Mouse (Mus musculus) frontal cortex, adult (tissue): ENCODE results near the gene Mon2.

Source experiments
- ATAC-seq: cut with Nextera tagmentation; 2 replicates; pipeline ENCODE4 v1.9.2; 2017; ENCODE audit warnings: mild to moderate bottlenecking, moderate library complexity, mixed read lengths; ENCODE audit not compliant: low TSS enrichment

Mon2 gene

GRCm38 (mm10) chr10:123060831-123061230 lies 15.5 kb downstream of the Mon2 start:
- 0 out of 2 replicates have a peak, but pooled peaks have one; percentile 46 for ATAC-seq

- ATAC-seq, result no peak
Observed at GRCm38 (mm10) chr10:123057082-123057481, 19.2 kb downstream of the Mon2 start.

GRCm38 (mm10) chr10:123056463-123056862 lies 19.8 kb downstream of the Mon2 start:
- no peak for ATAC-seq

- ATAC-seq, result peak; percentile 62
Observed at GRCm38 (mm10) chr10:123055205-123056000, 20.9 kb downstream of the Mon2 start.

GRCm38 (mm10) chr10:123053557-123053956 lies 22.7 kb downstream of the Mon2 start:
- no peak for ATAC-seq

- ATAC-seq, result no peak
Observed at GRCm38 (mm10) chr10:123052021-123052420, 24.3 kb downstream of the Mon2 start.

GRCm38 (mm10) chr10:123048730-123049129 lies 27.6 kb downstream of the Mon2 start:
- ATAC-seq, result no peak

- ATAC-seq, result no peak
Observed at GRCm38 (mm10) chr10:123039936-123040335, 36.4 kb downstream of the Mon2 start.

GRCm38 (mm10) chr10:123032078-123032646 lies 44.1 kb downstream of the Mon2 start:
- ATAC-seq, result no peak

- no peak for ATAC-seq
Observed at GRCm38 (mm10) chr10:123031449-123031848, 44.9 kb downstream of the Mon2 start.

GRCm38 (mm10) chr10:123030589-123030988 lies 45.7 kb downstream of the Mon2 start:
- peak; percentile 84 for ATAC-seq

GRCm38 (mm10) chr10:123028949-123029348 lies 47.4 kb downstream of the Mon2 start:
- no peak for ATAC-seq

GRCm38 (mm10) chr10:123026736-123027135 lies 49.6 kb downstream of the Mon2 start:
- ATAC-seq, result peak; percentile 45; the same call in 1 of the 2 replicates

GRCm38 (mm10) chr10:123013435-123013834 lies 62.9 kb downstream of the Mon2 start:
- ATAC-seq, result peak; percentile 41; the same call in 1 of the 2 replicates

GRCm38 (mm10) chr10:123011421-123011820 lies 64.9 kb downstream of the Mon2 start:
- ATAC-seq, result no peak

- peak; percentile 65 for ATAC-seq
Observed at GRCm38 (mm10) chr10:123005237-123006185, 70.8 kb downstream of the Mon2 start.

- no peak for ATAC-seq
Observed at GRCm38 (mm10) chr10:123004475-123005236, 71.6 kb downstream of the Mon2 start.

- ATAC-seq, result no peak
Observed at GRCm38 (mm10) chr10:123001985-123002384, 74.3 kb downstream of the Mon2 start.

GRCm38 (mm10) chr10:123001363-123001762 lies 74.9 kb downstream of the Mon2 start:
- no peak for ATAC-seq

- no peak for ATAC-seq
Observed at GRCm38 (mm10) chr10:122999356-122999755, 76.9 kb downstream of the Mon2 start.

GRCm38 (mm10) chr10:122997852-122998251 lies 78.5 kb downstream of the Mon2 start:
- no peak for ATAC-seq
